Mouse (Mus musculus) brain, embryonic 14.5 days (tissue): ENCODE data around the gene Ogdhl. TPM values are rescaled to one million over a fixed set of nuclear protein-coding genes. Genes with fewer than 3 reads are reported as not detected.
"Not testable (repeated sequence)": the region's sequence is repeated elsewhere in the genome, so short reads cannot be mapped to it uniquely, and the experiment has no call there.

ENCODE experiments used
- DNase-seq: peaks from one replicate; pipeline ENCODE4 v3.0.0-alpha.2; 2011; ENCODE audit warnings: low read depth
- CTCF ChIP-seq: fragments of 200-500 bp; IDR thresholded peaks from 2 replicates; pipeline ENCODE4 v1.5.1; 2012; ENCODE audit warnings: inconsistent platforms, mild to moderate bottlenecking, moderate library complexity, borderline replicate concordance; ENCODE audit not compliant: insufficient read depth, insufficient read length; ENCODE audit errors: extremely low read depth
- POLR2A ChIP-seq: fragments of 200-500 bp; IDR thresholded peaks from 2 replicates; pipeline ENCODE4 v1.6.1; 2012; ENCODE audit warnings: mild to moderate bottlenecking, inconsistent platforms, borderline replicate concordance; ENCODE audit not compliant: poor library complexity, insufficient read depth, insufficient read length, severe bottlenecking; ENCODE audit errors: extremely low read depth
- polyA plus RNA-seq: library from polyadenylated mRNA; depleted of rRNA; stranded (reverse); fragments of >200 nt; gene quantifications from 2 replicates; pipeline ENCODE4 v1.2.3, GENCODE M21; 2012

The Ogdhl gene
- polyA plus RNA-seq, 1 experiment = 27.5 TPM

DNA sequence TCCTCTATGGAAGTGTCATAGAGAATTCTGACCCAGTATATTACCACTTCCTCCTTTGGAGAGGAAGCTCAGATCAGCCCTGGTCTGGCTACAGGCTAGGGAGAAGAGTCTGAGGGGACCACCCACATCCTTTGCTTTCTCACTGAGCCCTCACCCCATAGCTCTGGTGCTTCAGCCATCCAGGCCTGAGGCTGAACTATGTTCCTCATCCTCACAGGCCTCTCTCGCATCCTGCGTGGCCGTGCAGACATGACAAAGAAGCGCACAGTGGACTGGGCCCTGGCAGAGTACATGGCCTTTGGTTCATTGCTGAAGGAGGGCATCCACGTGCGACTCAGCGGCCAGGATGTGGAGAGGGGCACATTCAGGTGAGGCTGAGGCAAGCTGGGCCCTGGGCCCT lies 20.0 kb downstream of the Ogdhl start:
- DNase-seq = no peak
- TF ChIP-seq POLR2A = no peak
- TF ChIP-seq CTCF = no peak

DNA sequence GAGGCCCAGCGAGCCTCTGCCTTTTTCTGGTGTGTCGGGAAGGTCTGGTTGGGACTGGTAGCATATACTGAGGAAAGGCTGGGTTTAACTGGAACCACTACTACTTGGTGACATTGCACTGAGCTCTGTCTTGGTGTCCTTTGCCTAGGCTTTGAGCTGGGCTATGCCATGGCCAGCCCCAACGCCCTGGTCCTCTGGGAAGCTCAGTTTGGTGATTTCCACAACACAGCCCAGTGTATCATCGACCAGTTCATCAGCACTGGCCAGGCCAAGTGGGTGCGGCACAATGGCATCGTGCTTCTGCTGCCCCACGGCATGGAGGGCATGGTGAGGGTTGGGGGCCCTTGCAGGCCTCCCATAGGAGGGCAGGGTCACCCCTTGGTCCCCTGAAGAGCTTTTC lies 22.4 kb downstream of the Ogdhl start:
- TF ChIP-seq CTCF (no peak), POLR2A (no peak)
- DNase-seq = no peak

DNA sequence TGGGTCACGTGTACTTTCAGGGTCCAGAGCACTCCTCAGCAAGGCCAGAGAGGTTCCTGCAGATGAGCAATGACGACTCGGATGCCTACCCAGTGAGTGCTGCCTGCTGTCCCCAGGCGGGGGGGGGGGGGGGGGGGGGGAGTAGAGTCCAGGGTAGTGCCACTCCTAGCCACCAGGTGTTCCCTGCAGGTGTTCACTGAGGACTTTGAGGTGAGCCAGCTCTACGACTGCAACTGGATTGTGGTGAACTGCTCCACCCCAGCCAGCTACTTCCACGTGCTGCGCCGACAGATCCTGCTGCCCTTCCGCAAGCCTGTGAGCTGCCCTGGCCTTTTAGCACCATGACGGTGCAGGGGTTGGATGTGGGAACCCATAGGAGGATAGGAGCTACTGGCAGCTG lies 22.9 kb downstream of the Ogdhl start:
- TF ChIP-seq CTCF = no peak
- no peak for TF ChIP-seq POLR2A
- DNase-seq = no peak

DNA sequence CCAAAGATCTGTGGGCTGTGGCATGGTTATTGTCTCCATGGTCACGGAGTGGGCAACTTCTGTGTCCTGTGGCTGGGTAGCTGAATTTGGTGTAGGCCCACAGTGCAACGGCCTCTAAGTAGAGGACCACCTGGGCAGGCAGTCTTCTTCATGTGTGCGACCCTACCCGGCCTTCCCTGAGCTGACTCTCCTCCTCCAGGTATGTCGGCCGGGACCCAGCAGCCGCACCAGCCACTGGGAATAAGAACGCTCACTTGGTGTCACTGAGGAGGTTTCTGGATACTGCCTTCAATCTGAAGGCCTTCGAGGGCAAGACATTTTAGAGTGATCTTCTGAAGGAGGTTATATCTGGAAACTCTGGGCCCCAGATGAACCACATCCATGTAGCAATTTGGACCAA lies 25.5 kb downstream of the Ogdhl start:
- no peak for TF ChIP-seq CTCF
- no peak for TF ChIP-seq POLR2A
- DNase-seq = no peak

DNA sequence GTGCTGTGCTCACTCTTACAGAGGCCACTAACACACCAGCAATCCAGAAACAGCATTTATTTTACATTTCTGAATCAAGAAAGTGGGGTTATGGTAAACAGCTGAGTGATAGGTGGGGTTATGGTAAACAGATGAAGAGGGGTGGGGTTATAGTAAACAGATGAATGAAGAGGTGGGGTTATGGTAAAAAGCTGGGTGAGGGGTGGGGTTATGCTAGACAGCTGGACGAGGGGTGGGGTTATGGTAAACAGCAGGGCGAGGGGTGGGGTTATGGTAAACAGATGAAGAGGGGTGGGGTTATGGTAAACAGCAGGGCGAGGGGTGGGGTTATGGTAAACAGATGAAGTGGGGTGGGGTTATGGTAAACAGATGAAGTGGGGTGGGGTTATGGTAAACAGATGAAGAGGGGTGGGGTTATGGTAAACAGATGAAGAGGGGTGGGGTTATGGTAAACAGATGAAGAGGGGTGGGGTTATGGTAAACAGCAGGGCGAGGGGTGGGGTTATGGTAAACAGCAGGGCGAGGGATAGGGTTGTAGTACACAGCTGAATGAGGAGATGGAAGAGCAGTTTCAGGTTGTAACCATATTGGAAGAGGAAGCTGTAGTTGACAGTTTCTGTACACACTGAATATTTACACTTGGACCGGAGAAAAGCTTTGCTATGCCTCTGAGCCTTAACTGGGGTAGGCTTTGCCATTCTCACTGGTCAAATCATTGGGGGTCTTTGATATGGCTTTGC lies 29.5 kb downstream of the Ogdhl start:
- DNase-seq = not testable (repeated sequence)

DNA sequence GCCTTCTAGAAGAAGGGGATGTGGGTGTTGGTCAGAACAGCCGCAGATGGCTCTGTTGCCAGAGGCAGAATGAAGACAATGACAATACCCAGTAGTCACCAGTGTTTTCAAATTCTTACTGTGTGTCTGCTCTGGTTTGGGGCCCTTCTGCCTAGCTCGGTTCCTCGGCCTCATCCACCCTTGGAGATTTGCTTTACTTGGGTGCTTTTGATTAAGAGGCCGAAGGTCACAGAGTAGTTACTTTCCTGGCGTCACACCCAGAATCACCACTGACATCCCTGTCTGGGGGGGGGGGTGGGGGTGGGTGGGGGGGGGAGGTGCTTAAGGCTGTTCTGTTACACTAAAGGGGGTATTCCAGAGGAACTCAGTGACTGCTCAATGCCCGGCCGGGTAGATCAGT lies 42.5 kb downstream of the Ogdhl start:
- no peak for DNase-seq
- TF ChIP-seq CTCF (no peak), POLR2A (no peak)

DNA sequence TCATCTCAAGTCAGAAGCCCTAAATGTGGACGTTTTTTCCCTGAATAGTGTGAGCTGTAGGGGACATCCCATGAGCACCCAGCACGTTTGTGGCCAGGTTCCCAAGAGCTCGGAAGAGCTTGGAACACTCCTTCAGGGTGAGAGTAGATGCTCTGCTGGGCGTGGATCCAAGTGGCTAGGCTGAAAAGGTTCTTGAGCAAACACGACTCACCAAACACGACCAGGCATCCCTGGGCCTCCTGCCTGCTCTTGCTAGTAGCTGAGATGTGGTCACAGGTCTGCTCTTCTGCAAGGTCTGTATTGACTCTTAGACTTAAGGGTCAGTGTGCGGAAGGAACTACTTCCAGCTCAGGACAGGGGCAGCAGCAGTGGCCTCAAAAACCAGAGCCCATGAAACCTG lies 47.9 kb downstream of the Ogdhl start:
- DNase-seq = no peak
- no peak for TF ChIP-seq POLR2A
- no peak for TF ChIP-seq CTCF

DNA sequence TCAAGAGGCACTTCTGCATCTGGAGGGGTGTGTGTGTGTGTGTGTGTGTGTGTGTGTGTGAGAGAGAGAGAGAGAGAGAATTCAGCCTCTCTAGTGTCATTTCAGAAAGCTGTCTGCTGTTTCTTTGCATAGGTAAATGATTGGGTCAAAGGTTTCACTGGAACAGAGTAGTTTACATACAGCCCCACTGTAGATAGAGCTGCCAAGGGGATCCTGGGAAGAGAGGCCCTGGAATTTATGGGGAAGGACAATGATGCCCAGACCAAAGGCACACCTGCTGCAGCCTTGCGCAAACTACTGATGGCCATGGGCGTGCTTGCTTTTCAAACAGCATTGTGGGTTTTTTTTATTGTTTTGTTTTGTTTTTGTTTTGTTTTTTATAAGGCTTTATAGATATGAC lies 50.7 kb downstream of the Ogdhl start:
- no peak for TF ChIP-seq POLR2A
- no peak for TF ChIP-seq CTCF
- DNase-seq = no peak

DNA sequence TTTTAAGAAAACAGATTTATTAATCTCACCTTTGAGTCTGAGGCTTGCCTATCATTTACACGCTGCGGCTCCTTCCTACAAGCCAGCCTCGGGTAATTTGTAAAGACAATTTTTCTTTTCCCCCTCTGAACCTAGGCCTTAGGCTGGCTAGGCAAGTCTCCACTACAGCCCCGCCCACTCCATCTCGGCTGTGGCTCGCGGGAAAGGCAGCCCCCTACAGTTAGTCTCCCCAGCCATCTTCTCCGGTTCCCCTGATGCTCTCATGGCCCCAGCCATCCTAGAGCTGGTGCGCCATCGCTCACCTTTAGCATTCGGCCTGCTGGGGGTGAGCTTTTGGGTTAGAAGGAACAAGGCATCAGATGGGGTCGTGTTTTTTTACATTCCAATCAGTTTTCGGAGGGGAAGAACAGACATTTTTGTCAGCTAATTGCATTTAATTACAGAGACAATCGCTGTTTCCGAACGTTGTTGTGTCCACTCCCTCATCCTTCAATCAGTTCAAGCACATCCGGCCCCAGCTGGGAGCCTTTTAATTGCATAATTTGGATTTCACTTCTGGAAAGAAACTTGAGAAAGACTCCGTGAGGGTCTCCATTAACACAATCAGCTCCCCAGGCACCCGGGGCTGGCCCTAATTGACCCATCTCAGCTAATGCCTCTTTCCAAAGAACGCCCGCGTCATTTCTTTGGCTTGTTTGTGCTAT lies 57.7 kb downstream of the Ogdhl start:
- peak; percentile 45 for DNase-seq
- TF ChIP-seq CTCF (no peak), POLR2A (no peak)

DNA sequence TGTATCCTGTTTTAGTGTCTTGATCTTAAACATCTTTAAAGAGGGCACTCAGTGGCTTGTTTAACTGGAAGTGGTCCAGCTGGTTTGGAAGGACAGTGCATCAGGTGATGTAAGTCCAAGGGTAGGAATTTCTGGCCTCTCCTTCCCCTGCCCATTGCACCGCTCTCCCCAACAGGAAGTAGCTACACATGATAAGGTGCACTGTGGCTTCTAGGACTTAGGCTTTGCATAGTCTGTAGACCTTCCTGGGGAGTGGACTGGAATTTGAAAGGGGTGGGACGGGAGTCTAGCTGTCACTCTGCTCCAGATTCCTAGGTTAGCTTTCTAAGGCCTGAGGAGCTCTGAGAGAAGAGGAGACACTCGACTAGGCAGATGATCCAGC lies 58.3 kb downstream of the Ogdhl start:
- TF ChIP-seq POLR2A (no peak), CTCF (no peak)
- DNase-seq = no peak

DNA sequence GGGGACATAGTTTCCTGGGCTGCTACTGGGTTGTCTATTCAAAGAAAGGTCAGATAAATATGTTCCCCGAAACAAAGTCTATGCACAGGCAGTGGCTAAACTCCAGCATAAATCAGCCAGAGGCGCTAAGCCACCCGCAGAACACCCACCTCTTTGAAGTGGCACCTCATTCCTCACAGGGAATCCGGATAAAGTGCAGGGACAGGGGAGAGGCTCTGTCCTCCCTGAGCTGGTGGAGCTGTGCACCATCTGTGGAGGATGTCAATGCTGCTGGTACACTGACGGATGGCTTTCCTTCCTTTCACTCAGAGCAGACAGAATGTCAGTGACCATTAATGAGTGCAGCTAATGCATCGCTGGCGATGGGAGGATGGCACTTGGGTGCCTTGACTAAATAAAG lies 59.2 kb downstream of the Ogdhl start:
- DNase-seq = peak; percentile 24
- TF ChIP-seq POLR2A = no peak
- TF ChIP-seq CTCF = no peak

DNA sequence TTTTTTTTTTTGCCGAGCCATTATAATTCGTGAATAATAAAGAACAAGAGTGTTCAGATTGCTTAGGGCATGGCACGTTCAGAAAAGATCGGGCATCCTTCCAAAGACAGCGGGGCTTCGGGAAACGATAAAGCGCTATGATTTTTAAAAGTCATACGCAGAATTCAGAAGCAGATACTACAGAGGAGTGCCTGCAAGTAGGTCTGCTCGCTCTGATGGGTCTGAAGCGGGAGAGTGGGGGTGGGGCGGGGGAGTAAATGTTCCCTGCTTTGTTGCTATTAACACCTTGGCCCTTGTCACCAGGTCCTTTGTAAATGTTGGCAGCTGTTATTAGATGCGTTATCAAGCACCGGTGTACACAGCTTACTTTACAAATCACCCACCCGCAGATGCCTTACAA lies 59.8 kb downstream of the Ogdhl start:
- TF ChIP-seq POLR2A = no peak
- TF ChIP-seq CTCF = no peak

More for the DNA sequence above, 59.8 kb downstream of the Ogdhl start:
- peak; percentile 64 for DNase-seq
